Mouse (Mus musculus) thymus, adult 2 months (tissue): ENCODE measurements around the gene Pyroxd1.

Experiments
- CTCF ChIP-seq: fragments of 200-500 bp; IDR thresholded peaks from 2 replicates; pipeline ENCODE4 v1.5.1; 2012; ENCODE audit warnings: mild to moderate bottlenecking, control low read depth, low read length, moderate library complexity, borderline replicate concordance; ENCODE audit not compliant: control insufficient read depth, poor library complexity, insufficient read depth; ENCODE audit errors: extremely low read depth
- POLR2A ChIP-seq: fragments of 200-500 bp; IDR thresholded peaks from 2 replicates; pipeline ENCODE4 v1.6.1; 2012; ENCODE audit warnings: mild to moderate bottlenecking, low read length, control low read depth, moderate library complexity; ENCODE audit not compliant: control insufficient read depth, poor library complexity, insufficient read depth; ENCODE audit errors: extremely low read depth

GRCm38 (mm10) chr6:142384521-142384920 is 39.1 kb downstream of the Pyroxd1 start:
- TF ChIP-seq POLR2A = no peak
- no peak for TF ChIP-seq CTCF
